Mouse (Mus musculus): Measurements from ENCODE around the gene Rnls.

- TF ChIP-seq CTCF (conservative IDR thresholded peaks at IDR 0.05; ENCODE audit: insufficient read depth, insufficient read length, low read depth, low read length) (peak; percentile 66), POLR2A (IDR thresholded peaks at IDR 0.05; ENCODE audit: low read depth, low read length) (no peak)
Measured at GRCm38 (mm10) chr19:33118898-33119297, 273.2 kb downstream of the Rnls start.

All from kidney, adult 2 months (tissue).